Mouse (Mus musculus): ENCODE results near the gene Dapk1. TPM values are rescaled to one million over a fixed set of nuclear protein-coding genes. Genes with fewer than 3 reads are reported as not detected.
A peak's percentile ranks its signal among the peaks of the same experiment; 100 is the strongest.

The Dapk1 gene
- polyA plus RNA-seq, 1 experiment from 2014 or later = 54.7 TPM

- 71% methylated on average over 10 of the region's 10 CpGs for WGBS
- no peak overlapping the region for H3K27ac ChIP-seq (replicated peaks)
Observed at GRCm38 (mm10) chr13:60670605-60671004, 68.9 kb downstream of the Dapk1 start.

GRCm38 (mm10) chr13:60671235-60671634 lies 69.5 kb downstream of the Dapk1 start:
- Histone ChIP-seq H3K9ac (replicated peaks) (no peak overlapping the region), H3K4me2 (replicated peaks) (no peak overlapping the region), H3K36me3 (no peaks in the 10 kb centered on the region), H3K9me3 (no peaks in the 10 kb centered on the region), H3K27me3 (no peaks in the 10 kb centered on the region), H3K4me1 (peaks cover 4% of the 10 kb centered on the region; the same call in 1 of the 2 replicates), H3K4me3 (no peak overlapping the region), H3K27ac (replicated peaks) (no peak overlapping the region)
- 66% methylated on average over 10 of the region's 10 CpGs for WGBS
- ATAC-seq (replicated peaks) = no peak

More at GRCm38 (mm10) chr13:60670605-60671004, 68.9 kb downstream of the Dapk1 start:
- Histone ChIP-seq H3K4me2 (replicated peaks) (no peak overlapping the region), H3K4me1 (peaks cover 4% of the 10 kb centered on the region; the same call in 1 of the 2 replicates), H3K36me3 (no peaks in the 10 kb centered on the region), H3K4me3 (no peak overlapping the region), H3K27me3 (no peaks in the 10 kb centered on the region), H3K9ac (replicated peaks) (no peak overlapping the region), H3K9me3 (no peaks in the 10 kb centered on the region)
- ATAC-seq (replicated peaks) = no peak

GRCm38 (mm10) chr13:60672287-60672686 lies 70.5 kb downstream of the Dapk1 start:
- no peaks in the 10 kb centered on the region for H3K36me3 ChIP-seq
- H3K27ac ChIP-seq (replicated peaks) = no peak overlapping the region
- ATAC-seq (replicated peaks) = no peak
- H3K9me3 ChIP-seq = no peaks in the 10 kb centered on the region
- H3K4me3 ChIP-seq = no peak overlapping the region
- WGBS = 89% methylated on average over 8 of the region's 8 CpGs
- H3K4me2 ChIP-seq (replicated peaks) = no peak overlapping the region
- H3K27me3 ChIP-seq = no peaks in the 10 kb centered on the region
- H3K4me1 ChIP-seq = peaks cover 4% of the 10 kb centered on the region; the same call in 1 of the 2 replicates
- H3K9ac ChIP-seq (replicated peaks) = no peak overlapping the region

GRCm38 (mm10) chr13:60672882-60673675 lies 71.3 kb downstream of the Dapk1 start:
- Histone ChIP-seq H3K36me3 (no peaks in the 10 kb centered on the region), H3K4me2 (replicated peaks) (no peak overlapping the region), H3K9me3 (no peaks in the 10 kb centered on the region), H3K4me1 (0 out of 2 replicates have a peak, but pooled peaks cover 4% of the 10 kb centered on the region), H3K27ac (replicated peaks) (no peak overlapping the region), H3K9ac (replicated peaks) (no peak overlapping the region), H3K4me3 (no peak overlapping the region), H3K27me3 (no peaks in the 10 kb centered on the region)
- WGBS = 90% methylated on average over 11 of the region's 11 CpGs
- ATAC-seq (replicated peaks) = no peak

- no peak overlapping the region for H3K4me3 ChIP-seq
- no peak overlapping the region for H3K27ac ChIP-seq (replicated peaks)
- 48% methylated on average over 2 of the region's 2 CpGs for WGBS
- H3K4me1 ChIP-seq = peaks cover 14% of the 10 kb centered on the region; the same call in 1 of the 2 replicates
- no peak for ATAC-seq (replicated peaks)
- H3K36me3 ChIP-seq = no peaks in the 10 kb centered on the region
- H3K9me3 ChIP-seq = no peaks in the 10 kb centered on the region
- H3K9ac ChIP-seq (replicated peaks) = no peak overlapping the region
- no peaks in the 10 kb centered on the region for H3K27me3 ChIP-seq
- H3K4me2 ChIP-seq (replicated peaks) = no peak overlapping the region
Observed at GRCm38 (mm10) chr13:60674301-60674700, 72.6 kb downstream of the Dapk1 start.

- no peaks in the 10 kb centered on the region for H3K9me3 ChIP-seq
- 66% methylated on average over 9 of the region's 9 CpGs for WGBS
- H3K36me3 ChIP-seq = no peaks in the 10 kb centered on the region
- no peak overlapping the region for H3K27ac ChIP-seq (replicated peaks)
- no peak overlapping the region for H3K9ac ChIP-seq (replicated peaks)
- no peaks in the 10 kb centered on the region for H3K27me3 ChIP-seq
- no peak overlapping the region for H3K4me2 ChIP-seq (replicated peaks)
- peaks cover 14% of the 10 kb centered on the region; the same call in 1 of the 2 replicates for H3K4me1 ChIP-seq
- ATAC-seq (replicated peaks) = no peak
- H3K4me3 ChIP-seq = no peak overlapping the region
Observed at GRCm38 (mm10) chr13:60674911-60675310, 73.2 kb downstream of the Dapk1 start.

GRCm38 (mm10) chr13:60675416-60675815 lies 73.7 kb downstream of the Dapk1 start:
- H3K27me3 ChIP-seq = no peaks in the 10 kb centered on the region
- peaks cover 14% of the 10 kb centered on the region; the same call in 1 of the 2 replicates for H3K4me1 ChIP-seq
- WGBS = 94% methylated on average over 4 of the region's 4 CpGs
- no peaks in the 10 kb centered on the region for H3K36me3 ChIP-seq
- H3K9ac ChIP-seq (replicated peaks) = no peak overlapping the region
- no peak for ATAC-seq (replicated peaks)
- no peak overlapping the region for H3K4me3 ChIP-seq
- no peak overlapping the region for H3K4me2 ChIP-seq (replicated peaks)
- no peaks in the 10 kb centered on the region for H3K9me3 ChIP-seq
- no peak overlapping the region for H3K27ac ChIP-seq (replicated peaks)

- no peaks in the 10 kb centered on the region for H3K36me3 ChIP-seq
- H3K9ac ChIP-seq (replicated peaks) = no peak overlapping the region
- no peak overlapping the region for H3K4me3 ChIP-seq
- no peaks in the 10 kb centered on the region for H3K27me3 ChIP-seq
- no peak for ATAC-seq (replicated peaks)
- no peak overlapping the region for H3K4me2 ChIP-seq (replicated peaks)
- H3K4me1 ChIP-seq = peaks cover 17% of the 10 kb centered on the region
- 0 out of 2 replicates have a peak overlapping the region, but pooled peaks have one; percentile 10 for H3K27ac ChIP-seq (replicated peaks)
- no peaks in the 10 kb centered on the region for H3K9me3 ChIP-seq
- WGBS = 67% methylated on average over 6 of the region's 6 CpGs
Observed at GRCm38 (mm10) chr13:60678912-60679311, 77.2 kb downstream of the Dapk1 start.

GRCm38 (mm10) chr13:60682714-60683695 lies 81.3 kb downstream of the Dapk1 start:
- Histone ChIP-seq H3K9me3 (no peaks in the 10 kb centered on the region), H3K27me3 (no peaks in the 10 kb centered on the region), H3K4me3 (no peak overlapping the region), H3K9ac (replicated peaks) (no peak overlapping the region), H3K4me2 (replicated peaks) (no peak overlapping the region), H3K4me1 (peaks cover 51% of the 10 kb centered on the region), H3K36me3 (no peaks in the 10 kb centered on the region), H3K27ac (replicated peaks) (0 out of 2 replicates have a peak overlapping the region, but pooled peaks have one; percentile 80)
- WGBS = 87% methylated on average over 15 of the region's 15 CpGs
- no peak for ATAC-seq (replicated peaks)

GRCm38 (mm10) chr13:60684050-60684760 lies 82.5 kb downstream of the Dapk1 start:
- no peak for ATAC-seq (replicated peaks)
- Histone ChIP-seq H3K27ac (replicated peaks) (peak overlapping the region; percentile 80), H3K4me3 (no peak overlapping the region), H3K36me3 (no peaks in the 10 kb centered on the region), H3K4me1 (peaks cover 48% of the 10 kb centered on the region), H3K27me3 (no peaks in the 10 kb centered on the region), H3K9me3 (no peaks in the 10 kb centered on the region), H3K4me2 (replicated peaks) (no peak overlapping the region), H3K9ac (replicated peaks) (no peak overlapping the region)
- 43% methylated on average over 10 of the region's 10 CpGs for WGBS

- 44% methylated on average over 8 of the region's 8 CpGs for WGBS
- H3K4me2 ChIP-seq (replicated peaks) = no peak overlapping the region
- no peak overlapping the region for H3K9ac ChIP-seq (replicated peaks)
- 0 out of 2 replicates have a peak, but pooled peaks have one; percentile 2 for ATAC-seq (replicated peaks)
- no peaks in the 10 kb centered on the region for H3K27me3 ChIP-seq
- H3K4me3 ChIP-seq = no peak overlapping the region
- H3K4me1 ChIP-seq = peaks cover 48% of the 10 kb centered on the region
- H3K36me3 ChIP-seq = no peaks in the 10 kb centered on the region
- peak overlapping the region; percentile 80 for H3K27ac ChIP-seq (replicated peaks)
- no peaks in the 10 kb centered on the region for H3K9me3 ChIP-seq
Observed at GRCm38 (mm10) chr13:60684806-60685205, 83.1 kb downstream of the Dapk1 start.

All from forebrain, embryonic 15.5 days (tissue).